Mouse (Mus musculus): ENCODE results near the gene Spaca6.

- no peak for TF ChIP-seq CTCF (IDR thresholded peaks at IDR 0.05; ENCODE audit: control insufficient read depth, insufficient read depth, low read length)
- no peak for TF ChIP-seq POLR2A (IDR thresholded peaks at IDR 0.05; ENCODE audit: borderline replicate concordance, control insufficient read depth, low read depth, low read length)
Measured at GRCm38 (mm10) chr17:17857446-17857845, 30.5 kb downstream of the Spaca6 start.

Data from bone marrow, adult 2 months (tissue).